Mouse (Mus musculus): ENCODE measurements around the gene Hic1.

DNA sequence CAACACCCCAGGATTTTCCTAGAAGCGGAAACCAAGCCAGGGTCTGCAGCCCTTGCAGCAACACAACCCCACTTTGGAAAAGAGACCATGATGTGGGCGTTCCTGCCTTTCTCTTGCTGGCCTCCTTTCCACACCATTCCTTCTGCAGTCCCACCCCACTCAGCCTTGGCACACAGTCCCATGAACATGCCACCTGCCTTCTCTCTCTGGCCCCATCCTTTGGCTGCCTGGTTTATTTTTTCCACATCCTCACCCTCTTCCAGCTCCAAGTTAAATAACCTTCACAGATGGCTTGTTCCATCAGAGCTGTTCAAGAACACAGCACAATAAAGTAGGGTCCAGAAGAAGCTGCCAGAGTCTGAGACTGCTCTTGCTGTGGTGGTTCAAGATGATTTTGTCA is 50.0 kb downstream of the Hic1 start:
- TF ChIP-seq CTCF (IDR thresholded peaks at IDR 0.05) (no peak), EP300 (IDR thresholded peaks at IDR 0.05) (no peak)
